9 mouse cellular contexts compared by ENCODE assay signal in the genomic region with DNA sequence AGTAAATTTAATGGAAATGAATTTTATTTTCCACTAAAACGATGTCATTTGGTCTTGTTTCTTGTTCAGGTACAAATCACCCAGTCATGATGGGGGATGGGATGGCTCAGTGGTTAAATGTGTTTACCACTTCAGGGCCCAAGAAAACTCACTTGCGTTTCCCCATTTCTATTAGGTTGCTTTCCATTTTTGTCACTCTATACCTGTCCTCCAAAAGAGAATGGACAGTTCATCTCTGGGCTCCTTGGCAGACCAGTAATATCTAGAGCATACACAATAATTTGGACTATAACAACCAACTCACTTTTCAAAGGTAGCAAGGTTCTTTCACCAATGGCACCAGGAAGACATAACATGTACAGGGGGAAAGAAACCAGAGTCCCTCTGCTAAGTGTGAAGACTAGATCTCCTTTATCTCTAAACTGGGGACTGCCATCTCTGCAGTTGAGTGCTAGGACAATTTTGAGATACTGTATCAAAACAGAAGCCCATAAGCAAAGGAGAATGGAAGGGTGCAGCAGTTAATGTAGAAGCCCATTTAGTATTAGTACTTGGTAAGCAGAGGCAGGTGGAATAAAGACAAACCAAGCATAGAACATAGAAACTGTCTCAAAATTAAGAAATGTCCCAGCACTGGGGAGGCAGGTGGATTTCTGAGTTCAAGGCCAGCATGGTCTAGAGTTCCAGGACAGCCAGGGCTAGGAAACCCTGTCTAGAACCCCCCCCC. TPM values are rescaled to one million over a fixed set of nuclear protein-coding genes. Genes with fewer than 3 reads are reported as not detected.
DNase-seq lines count a peak whose midpoint lies in the region; ATAC-seq lines count a peak whose summit lies in the region.
"Had no signal": no experiment of that assay in that cellular context is flagged by ENCODE, and none has a peak within 500 bp of the region (broad histone marks: within the 10 kb centered on the region; RNA-seq: fewer than 3 reads in every experiment).

No protein-coding gene starts in this region.

- peak overlapping the region; percentile 13; the same call in 1 of the 2 replicates for H3K27ac ChIP-seq in kidney, embryonic 15.5 days
- H3K27ac ChIP-seq in embryonic facial prominence, embryonic 10.5 days (replicated peaks): no peak overlapping the region
- no peak overlapping the region for H3K27ac ChIP-seq in intestine, embryonic 16.5 days (ENCODE audit: low read length)

- no peak overlapping the region for H3K9ac ChIP-seq in kidney, embryonic 15.5 days
- 0 out of 2 replicates have a peak overlapping the region, but pooled peaks have one; percentile 49 for H3K9ac ChIP-seq in intestine, embryonic 16.5 days (ENCODE audit: low read depth, low read length)

- H3K36me3 ChIP-seq in kidney, embryonic 15.5 days: peaks cover 16% of the 10 kb centered on the region
- H3K36me3 ChIP-seq in embryonic facial prominence, embryonic 10.5 days (replicated peaks): peaks cover 24% of the 10 kb centered on the region
- H3K36me3 ChIP-seq in intestine, embryonic 16.5 days (ENCODE audit: control insufficient read depth, insufficient read depth, low read length): no peaks in the 10 kb centered on the region

- ATAC-seq in kidney, embryonic 15.5 days (replicated peaks; ENCODE audit: low FRiP score): no peak
- ATAC-seq in intestine, embryonic 16.5 days: no peak

- peak overlapping the region; percentile 75 for H3K4me3 ChIP-seq in kidney, embryonic 15.5 days (replicated peaks)
- H3K4me3 ChIP-seq in embryonic facial prominence, embryonic 10.5 days: peak overlapping the region; percentile 83
- no peak overlapping the region for H3K4me3 ChIP-seq in intestine, embryonic 16.5 days (ENCODE audit: low read length)

- no peaks in the 10 kb centered on the region for H3K27me3 ChIP-seq in kidney, embryonic 15.5 days
- H3K27me3 ChIP-seq in embryonic facial prominence, embryonic 10.5 days (replicated peaks; ENCODE audit: low read depth, poor library complexity, severe bottlenecking): no peaks in the 10 kb centered on the region
- no peaks in the 10 kb centered on the region for H3K27me3 ChIP-seq in intestine, embryonic 16.5 days (replicated peaks; ENCODE audit: control insufficient read depth, insufficient read depth, low read length)

- no peaks in the 10 kb centered on the region for H3K9me3 ChIP-seq in kidney, embryonic 15.5 days (replicated peaks)
- H3K9me3 ChIP-seq in embryonic facial prominence, embryonic 10.5 days: no peaks in the 10 kb centered on the region
- H3K9me3 ChIP-seq in intestine, embryonic 16.5 days (ENCODE audit: control insufficient read depth, low read length): no peaks in the 10 kb centered on the region

- no peak for DNase-seq in kidney, postnatal 4 days
- peak; percentile 14 for DNase-seq in embryonic facial prominence, embryonic 10.5 days (ENCODE audit: low spot score)
- DNase-seq in naive thymus-derived CD4-positive, alpha-beta T cell, adult 2 months (ENCODE audit: low read depth): peak; percentile 14
- no peak for DNase-seq in right cerebral cortex, postnatal 4 days
- DNase-seq in layer of hippocampus, postnatal 14 days (ENCODE audit: low spot score in 2 of 2): no peak
- DNase-seq in cerebellum, postnatal 14 days: no peak
- DNase-seq: heart, adult 11 months had no signal

- peaks cover 15% of the 10 kb centered on the region for H3K4me1 ChIP-seq in kidney, embryonic 15.5 days
- H3K4me1 ChIP-seq in embryonic facial prominence, embryonic 10.5 days: peaks cover 11% of the 10 kb centered on the region
- H3K4me1 ChIP-seq in intestine, embryonic 16.5 days (ENCODE audit: control insufficient read depth, insufficient read depth, low read length): peaks cover 6% of the 10 kb centered on the region; the same call in 1 of the 2 replicates

- H3K4me2 ChIP-seq in kidney, embryonic 15.5 days: peak overlapping the region; percentile 74
- peak overlapping the region; percentile 61; the same call in 1 of the 2 replicates for H3K4me2 ChIP-seq in intestine, embryonic 16.5 days (ENCODE audit: low read depth, low read length)

- 24% methylated on average over 2 of the region's 2 CpGs for WGBS in kidney, embryonic 15.5 days
- 20% methylated on average over 2 of the region's 2 CpGs for WGBS in embryonic facial prominence, embryonic 10.5 days
- WGBS in intestine, embryonic 16.5 days: 28% methylated on average over 2 of the region's 2 CpGs

RNA-seq across cellular contexts. Expression of gene Zfp949, which starts 27.5 kb away (rescaled TPM):
- 10.7 and 10.8 TPM in 2 replicates for polyA plus RNA-seq in kidney, embryonic 15.5 days (2015; fragmentation: Nextera tagmentation; extraction: Ambion mirVana)
- 7.0 and 8.5 TPM in 2 replicates for polyA plus RNA-seq in embryonic facial prominence, embryonic 10.5 days (2016; fragmentation: Nextera tagmentation; extraction: Ambion mirVana)
- 7.4 and 7.5 TPM in 2 replicates for polyA plus RNA-seq in intestine, embryonic 16.5 days (2015; fragmentation: Nextera tagmentation; extraction: Ambion mirVana)
- 10 to 100 TPM; 17.8 to 21.1 TPM for total RNA-seq in layer of hippocampus, postnatal 14 days (2021)

RNA-seq across cellular contexts. Expression of gene Syncrip, which starts 37.9 kb away (rescaled TPM):
- polyA plus RNA-seq in kidney, embryonic 15.5 days (2015; fragmentation: Nextera tagmentation; extraction: Ambion mirVana): 103 and 110 TPM in 2 replicates
- polyA plus RNA-seq in embryonic facial prominence, embryonic 10.5 days (2016; fragmentation: Nextera tagmentation; extraction: Ambion mirVana): 133 TPM in 2 replicates
- polyA plus RNA-seq in intestine, embryonic 16.5 days (2015; fragmentation: Nextera tagmentation; extraction: Ambion mirVana): 60.2 and 72.3 TPM in 2 replicates
- total RNA-seq in layer of hippocampus, postnatal 14 days (2021): 10 to 100 TPM; 77.9 to 81.8 TPM

Comparison
In these comparisons a context has a peak if more than half of its experiments do, and no peak if none do; other contexts are left out.
1. DNase-seq: peak in embryonic facial prominence, embryonic 10.5 days (single experiment) and naive thymus-derived CD4-positive, alpha-beta T cell, adult 2 months (single experiment); none in kidney, postnatal 4 days (0 of 2), right cerebral cortex, postnatal 4 days (single experiment), layer of hippocampus, postnatal 14 days (0 of 2) and cerebellum, postnatal 14 days (0 of 2).